27 mouse cellular contexts compared by ENCODE assay signal in genomic region chr16:77150338-77150737, GRCm38 (mm10).
DNase-seq lines count a peak whose midpoint lies in the region; ATAC-seq and TF ChIP-seq lines count a peak whose summit lies in the region.
"Had no signal": no experiment of that assay in that cellular context is flagged by ENCODE, and none has a peak within 500 bp of the region (broad histone marks: within the 10 kb centered on the region; RNA-seq: fewer than 3 reads in every experiment).

No protein-coding gene starts in this region.

- no peaks in the 10 kb centered on the region for H3K27me3 ChIP-seq in neural tube, embryonic 13.5 days
- H3K27me3 ChIP-seq in neural tube, embryonic 15.5 days (replicated peaks) = no peaks in the 10 kb centered on the region
- H3K27me3 ChIP-seq: CH12.LX; forebrain, embryonic 13.5 days; heart, embryonic 13.5 days had no signal

- no peaks in the 10 kb centered on the region for H3K36me3 ChIP-seq in neural tube, embryonic 13.5 days
- no peaks in the 10 kb centered on the region for H3K36me3 ChIP-seq in neural tube, embryonic 15.5 days
- H3K36me3 ChIP-seq: forebrain, embryonic 10.5 days; G1E; heart, embryonic 10.5 days; heart, embryonic 13.5 days had no signal

- ATAC-seq in neural tube, embryonic 13.5 days (ENCODE audit: low read depth) = no peak
- no peak; the same call in 1 of the 2 replicates for ATAC-seq in neural tube, embryonic 15.5 days (ENCODE audit: low FRiP score)
- ATAC-seq: forebrain, embryonic 13.5 days; forebrain, postnatal 0 days; hindbrain, postnatal 0 days; inflammation-experienced regulatory T-cells, adult 6 months; intestine, embryonic 16.5 days; Patski had no signal

- 72% methylated on average over 8 of the region's 8 CpGs for WGBS in neural tube, embryonic 13.5 days
- 69% methylated on average over 8 of the region's 8 CpGs for WGBS in neural tube, embryonic 15.5 days

- TF ChIP-seq CTCF in gastrocnemius, adult 2 months (IDR thresholded peaks at IDR 0.05) = no peak

- no peaks in the 10 kb centered on the region for H3K4me1 ChIP-seq in neural tube, embryonic 13.5 days (replicated peaks)
- no peaks in the 10 kb centered on the region for H3K4me1 ChIP-seq in neural tube, embryonic 15.5 days
- H3K4me1 ChIP-seq: forebrain, embryonic 10.5 days; forebrain, embryonic 13.5 days; heart, embryonic 10.5 days; heart, embryonic 13.5 days had no signal

- no peak overlapping the region for H3K27ac ChIP-seq in gastrocnemius, adult 2 months
- H3K27ac ChIP-seq in neural tube, embryonic 13.5 days (replicated peaks) = peak overlapping the region; percentile 23; the same call in 1 of the 2 replicates
- H3K27ac ChIP-seq in neural tube, embryonic 15.5 days (replicated peaks) = 0 out of 2 replicates have a peak overlapping the region, but pooled peaks have one; percentile 41
- H3K27ac ChIP-seq: forebrain, embryonic 10.5 days; forebrain, embryonic 13.5 days; heart, adult 2 months; heart, embryonic 10.5 days; heart, embryonic 13.5 days; hindbrain, embryonic 14.5 days; hindbrain, postnatal 0 days had no signal

- 0 out of 2 replicates have a peak overlapping the region, but pooled peaks have one; percentile 8 for H3K4me3 ChIP-seq in gastrocnemius, adult 2 months
- H3K4me3 ChIP-seq in neural tube, embryonic 13.5 days = no peak overlapping the region
- H3K4me3 ChIP-seq in neural tube, embryonic 15.5 days (replicated peaks) = no peak overlapping the region
- H3K4me3 ChIP-seq: forebrain, embryonic 10.5 days; forebrain, embryonic 13.5 days; heart, adult 2 months; heart, embryonic 10.5 days; heart, embryonic 13.5 days had no signal

- intact Hi-C loops in gastrocnemius, adult 2 months (cut with DNase I) = no loop called here

- H3K9ac ChIP-seq in neural tube, embryonic 13.5 days = no peak overlapping the region
- no peak overlapping the region for H3K9ac ChIP-seq in neural tube, embryonic 15.5 days (replicated peaks)
- H3K9ac ChIP-seq: forebrain, embryonic 13.5 days; forebrain, postnatal 0 days; heart, embryonic 13.5 days; hindbrain, embryonic 14.5 days had no signal

- H3K9me3 ChIP-seq in neural tube, embryonic 13.5 days = no peaks in the 10 kb centered on the region
- no peaks in the 10 kb centered on the region for H3K9me3 ChIP-seq in neural tube, embryonic 15.5 days (replicated peaks)
- H3K9me3 ChIP-seq: forebrain, embryonic 10.5 days; forebrain, embryonic 13.5 days; G1E; heart, embryonic 10.5 days; heart, embryonic 13.5 days had no signal

- DNase-seq in gastrocnemius, adult 2 months = no peak
- no peak for DNase-seq in gastrocnemius, postnatal 25 days
- DNase-seq in neural tube, embryonic 10.5 days (ENCODE audit: extremely low spot score, low spot score) = no peak
- DNase-seq in cerebellum, adult 18-20 months = no peak
- DNase-seq: adrenal gland, postnatal 10 days; adrenal gland, postnatal 36 days; B cell, adult 2 months; cerebellum, postnatal 36 days; embryo, embryonic 11 days; forebrain, postnatal 0 days; gastrocnemius, postnatal 36 days; heart, adult 2 months; heart, postnatal 14 days; heart, postnatal 4 days had no signal

- no peak overlapping the region for H3K4me2 ChIP-seq in neural tube, embryonic 13.5 days
- no peak overlapping the region for H3K4me2 ChIP-seq in neural tube, embryonic 15.5 days
- H3K4me2 ChIP-seq: forebrain, embryonic 13.5 days; heart, embryonic 13.5 days; hindbrain, embryonic 14.5 days had no signal
